Mouse (Mus musculus): ENCODE data around the gene Zc2hc1b.

Zc2hc1b gene

GRCm38 (mm10) chr10:13115030-13115429, 62.8 kb downstream of the Zc2hc1b start:
- DNase-seq (ENCODE audit: low spot score in 2 of 2), result no peak

GRCm38 (mm10) chr10:13113641-13114040, 64.2 kb downstream of the Zc2hc1b start:
- no peak for DNase-seq (ENCODE audit: low spot score in 2 of 2)

- no peak for DNase-seq (ENCODE audit: low spot score in 2 of 2)
Observed at GRCm38 (mm10) chr10:13112849-13113248, 65.0 kb downstream of the Zc2hc1b start.

GRCm38 (mm10) chr10:13109781-13110180, 68.0 kb downstream of the Zc2hc1b start:
- DNase-seq (ENCODE audit: low spot score in 2 of 2), result no peak

GRCm38 (mm10) chr10:13108847-13109246, 69.0 kb downstream of the Zc2hc1b start:
- DNase-seq (ENCODE audit: low spot score in 2 of 2), result no peak

GRCm38 (mm10) chr10:13108021-13108548, 69.7 kb downstream of the Zc2hc1b start:
- DNase-seq (ENCODE audit: low spot score in 2 of 2), result no peak

GRCm38 (mm10) chr10:13106909-13107624, 70.8 kb downstream of the Zc2hc1b start:
- no peak for DNase-seq (ENCODE audit: low spot score in 2 of 2)

- DNase-seq (ENCODE audit: low spot score in 2 of 2), result no peak
Observed at GRCm38 (mm10) chr10:13103838-13104237, 74.0 kb downstream of the Zc2hc1b start.

GRCm38 (mm10) chr10:13102360-13102759, 75.5 kb downstream of the Zc2hc1b start:
- no peak for DNase-seq (ENCODE audit: low spot score in 2 of 2)

- DNase-seq (ENCODE audit: low spot score in 2 of 2), result no peak
Observed at GRCm38 (mm10) chr10:13100061-13100648, 77.7 kb downstream of the Zc2hc1b start.
